Mouse (Mus musculus) activated CD4-positive, CD25-positive, alpha-beta regulatory T cell, adult 9 weeks (primary cell): ENCODE measurements around the gene Smim10l1. TPM values are rescaled to one million over a fixed set of nuclear protein-coding genes. Genes with fewer than 3 reads are reported as not detected.

ENCODE experiments used
- polyA plus RNA-seq: library from polyadenylated mRNA; unstranded; fragments of 100-300 nt; shearing (Covaris generic); gene quantifications from one replicate; pipeline ENCODE4 v1.2.1, GENCODE M21; 2017

The Smim10l1 gene
- polyA plus RNA-seq = 10.7 TPM

GRCm38 (mm10) chr6:133104609-133104921 is at the start of gene Smim10l1:
TSS of gene Smim10l1 (plus strand) at chr6:133104909.

GRCm38 (mm10) chr6:133055716-133056115 is 49.0 kb upstream of the Smim10l1 start, which contains the start of gene Tas2r140:
TSS of gene Tas2r140 (minus strand) at chr6:133055816.

Other genes with a start within 250 kb of the Smim10l1 start
- not detected for gene Tas2r116, start 249.5 kb upstream of the Smim10l1 start, polyA plus RNA-seq
- not detected for gene Tas2r110, start 236.9 kb upstream of the Smim10l1 start, polyA plus RNA-seq
- not detected for gene Tas2r113, start 211.9 kb upstream of the Smim10l1 start, polyA plus RNA-seq
- not detected for gene Tas2r125, start 195.3 kb upstream of the Smim10l1 start, polyA plus RNA-seq
- gene Tas2r129, start 153.8 kb upstream of the Smim10l1 start, polyA plus RNA-seq = not detected
- not detected for gene Tas2r131, start 147.0 kb upstream of the Smim10l1 start, polyA plus RNA-seq
- gene Tas2r109, start 123.9 kb upstream of the Smim10l1 start, polyA plus RNA-seq = not detected
- gene Tas2r103, start 67.8 kb upstream of the Smim10l1 start, polyA plus RNA-seq = not detected
- not detected for gene Tas2r140, start 49.1 kb upstream of the Smim10l1 start, polyA plus RNA-seq
- gene 5530400C23Rik, start 187.3 kb downstream of the Smim10l1 start, polyA plus RNA-seq = not detected